Mouse (Mus musculus) left cerebral cortex, adult 2 months (tissue): ENCODE measurements around the gene Dock9. TPM values are rescaled to one million over a fixed set of nuclear protein-coding genes. Genes with fewer than 3 reads are reported as not detected.

ENCODE experiments used
- DNase-seq, 2 experiments: peaks; one replicate each; pipeline ENCODE4 v3.0.0; 2021 to 2022; ENCODE audit warnings: low spot score in 2 of 2, mixed read lengths in 1 of 2; ENCODE audit errors: extremely low spot score in 1 of 2
- H3K27ac ChIP-seq: fragments of 200-600 bp; 2 replicates; pipeline ENCODE4 v1.8.1; 2022
- H3K4me3 ChIP-seq: fragments of 200-600 bp; 2 replicates; pipeline ENCODE4 v1.8.1; 2022
- CTCF ChIP-seq: fragments of 200-600 bp; IDR thresholded peaks from 2 replicates; pipeline ENCODE4 v1.8.1; 2022; ENCODE audit warnings: antibody characterized with exemption, mild to moderate bottlenecking, moderate library complexity
- intact Hi-C: fragments of 180-260 bp; cut with DNase I; formaldehyde crosslinking; loops from one replicate; pipeline ENCODE4 v1.15.1; 2025
- total RNA-seq, 2 experiments: library from RNA; stranded (reverse); gene quantifications; 2 replicates each; pipeline ENCODE4 v1.2.3; 2021

Gene Dock9
- total RNA-seq, 2 experiments from 2014 or later: 87.1 to 91.6 TPM

GRCm38 (mm10) chr14:121604565-121604964 is 193.1 kb downstream of the Dock9 start:
- Histone ChIP-seq H3K4me3 (no peak overlapping the region), H3K27ac (no peak overlapping the region)
- no peak for TF ChIP-seq CTCF
- intact Hi-C loops: no loop called here
- DNase-seq: no peak

DNA sequence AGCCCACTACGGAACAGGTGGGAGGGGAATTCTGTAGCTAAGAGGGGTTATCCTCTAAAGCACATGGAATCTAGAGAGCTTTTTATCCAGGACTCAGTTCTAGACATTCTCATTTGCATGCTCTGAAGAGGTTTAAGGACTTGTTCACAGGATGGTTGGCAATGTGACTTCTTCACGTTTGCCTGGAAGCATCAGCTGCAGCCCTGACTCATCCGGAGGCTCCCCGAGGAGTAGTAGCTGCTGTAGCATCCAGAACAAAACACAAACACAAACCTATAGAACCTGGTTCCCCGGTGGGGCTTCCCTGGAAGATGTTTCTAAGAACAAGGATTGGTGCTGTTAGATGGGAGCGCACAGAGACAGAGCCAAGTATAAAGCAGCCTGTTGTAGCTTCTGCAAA is 195.0 kb downstream of the Dock9 start:
- intact Hi-C loops: no loop called here
- no peak for DNase-seq
- no peak overlapping the region for H3K4me3 ChIP-seq
- TF ChIP-seq CTCF: no peak
- H3K27ac ChIP-seq: no peak overlapping the region

- intact Hi-C loops: no loop called here
- no peak overlapping the region for H3K4me3 ChIP-seq
- DNase-seq: no peak
- no peak for TF ChIP-seq CTCF
- no peak overlapping the region for H3K27ac ChIP-seq
These were observed 197.1 kb downstream of the Dock9 start for GRCm38 (mm10) chr14:121600538-121600937.

DNA sequence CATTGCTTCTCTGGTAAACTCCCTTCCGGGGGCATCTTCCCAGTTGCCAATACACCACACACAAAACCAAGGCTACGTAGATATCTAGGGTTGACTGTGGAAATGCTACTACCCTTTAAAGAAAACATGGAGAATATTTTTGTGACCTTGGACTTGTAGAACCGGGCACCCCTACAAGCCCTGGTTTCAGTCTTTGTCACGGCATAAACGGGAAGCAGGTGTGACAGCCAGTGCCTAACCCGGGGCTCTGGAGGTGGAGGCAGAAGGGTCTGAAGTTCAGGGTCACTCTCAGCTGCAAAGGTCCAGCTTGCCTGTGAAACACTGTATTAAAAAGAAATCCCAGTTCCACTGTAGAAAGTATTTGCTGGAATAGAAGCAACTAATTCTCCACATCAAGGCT is 200.6 kb downstream of the Dock9 start:
- TF ChIP-seq CTCF: no peak
- peak overlapping the region; percentile 67; the same call in 1 of the 2 replicates for H3K27ac ChIP-seq
- intact Hi-C loops: loop anchor here (2.0 kb wide), 2 partner anchors 16 to 142 kb away; no protein-coding TSS in a partner anchor

DNA sequence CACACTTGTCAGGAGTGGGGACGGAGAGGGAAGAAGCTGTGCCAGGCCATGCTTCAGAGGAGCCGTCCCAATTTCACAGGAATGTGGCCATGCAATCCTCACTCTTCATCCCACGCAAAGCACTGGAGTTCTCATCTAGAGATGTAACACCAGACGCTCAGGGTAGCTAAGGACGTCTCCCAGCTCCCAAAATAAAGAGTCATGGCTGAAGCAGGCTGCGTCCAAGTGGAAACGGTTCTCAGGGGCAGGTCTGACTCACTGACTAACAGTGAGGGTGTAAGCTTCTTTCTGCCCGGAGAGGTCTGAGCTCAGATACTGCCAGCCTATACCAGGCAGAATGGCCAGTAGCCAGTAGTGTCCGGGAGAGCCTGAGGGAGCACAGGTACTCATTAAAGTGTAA is 201.0 kb downstream of the Dock9 start:
- DNase-seq: peak in 1 of 2 experiments; percentile 22
- TF ChIP-seq CTCF: no peak
- intact Hi-C loops: loop anchor here (2.0 kb wide), 2 partner anchors 16 to 142 kb away; no protein-coding TSS in a partner anchor
- Histone ChIP-seq H3K4me3 (no peak overlapping the region), H3K27ac (peak overlapping the region; percentile 67)

More for the DNA sequence above, 200.6 kb downstream of the Dock9 start:
- no peak for DNase-seq
- H3K4me3 ChIP-seq: no peak overlapping the region

DNA sequence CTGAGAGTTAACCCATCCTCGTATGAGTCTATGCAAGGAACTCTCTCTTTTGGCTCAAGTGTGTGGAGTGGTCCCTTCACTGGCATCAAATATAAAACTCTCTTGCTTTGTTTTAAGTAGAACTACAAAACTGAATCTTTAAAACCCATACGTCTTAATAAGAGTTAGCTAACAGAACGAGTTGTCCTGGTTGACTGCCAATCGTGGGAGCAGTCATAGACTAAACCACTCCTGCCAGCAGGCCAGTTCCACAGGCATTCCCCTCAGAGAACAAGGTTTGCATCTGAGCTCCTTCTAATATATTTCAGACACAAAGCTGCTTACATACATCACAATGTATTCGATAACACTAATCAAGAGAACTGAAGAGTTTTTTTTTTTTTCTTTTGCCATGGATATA is 203.0 kb downstream of the Dock9 start:
- no peak for TF ChIP-seq CTCF
- Histone ChIP-seq H3K27ac (0 out of 2 replicates have a peak overlapping the region, but pooled peaks have one; percentile 17), H3K4me3 (no peak overlapping the region)
- intact Hi-C loops: no loop called here
- DNase-seq: no peak

DNA sequence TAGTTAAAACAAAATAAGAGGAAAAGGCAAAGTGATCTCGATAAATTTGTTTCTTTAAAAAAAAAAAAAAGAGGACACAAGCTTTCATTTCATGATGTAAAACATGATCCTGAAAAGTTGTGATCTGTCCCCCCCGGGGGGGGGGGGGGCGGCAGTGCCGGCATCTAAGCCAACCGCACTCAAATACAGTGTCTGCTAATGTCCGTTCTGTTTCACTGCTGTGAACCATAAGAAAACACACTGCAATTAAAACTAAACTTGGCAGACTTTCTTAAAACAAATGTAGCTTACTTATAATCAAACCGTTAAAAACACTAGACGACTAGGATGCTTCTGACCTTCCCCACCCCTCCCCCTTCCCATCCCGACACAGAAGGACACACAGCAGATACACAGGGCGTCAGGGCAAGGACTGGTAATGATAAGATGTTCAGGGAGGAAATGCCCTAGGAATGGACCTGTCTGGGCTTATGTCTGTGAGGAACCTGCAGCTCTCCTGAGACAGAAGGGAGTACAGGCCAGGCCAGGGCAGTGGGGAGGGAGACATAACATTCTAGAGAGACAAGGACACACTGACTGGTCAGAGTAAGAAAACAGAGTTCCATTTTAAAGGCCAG is 204.2 kb downstream of the Dock9 start:
- intact Hi-C loops: no loop called here
- Histone ChIP-seq H3K27ac (no peak overlapping the region), H3K4me3 (no peak overlapping the region)
- no peak for TF ChIP-seq CTCF
- no peak for DNase-seq

GRCm38 (mm10) chr14:121592890-121593289 is 204.7 kb downstream of the Dock9 start:
- intact Hi-C loops: no loop called here
- no peak for DNase-seq
- Histone ChIP-seq H3K27ac (no peak overlapping the region), H3K4me3 (no peak overlapping the region)
- no peak for TF ChIP-seq CTCF

DNA sequence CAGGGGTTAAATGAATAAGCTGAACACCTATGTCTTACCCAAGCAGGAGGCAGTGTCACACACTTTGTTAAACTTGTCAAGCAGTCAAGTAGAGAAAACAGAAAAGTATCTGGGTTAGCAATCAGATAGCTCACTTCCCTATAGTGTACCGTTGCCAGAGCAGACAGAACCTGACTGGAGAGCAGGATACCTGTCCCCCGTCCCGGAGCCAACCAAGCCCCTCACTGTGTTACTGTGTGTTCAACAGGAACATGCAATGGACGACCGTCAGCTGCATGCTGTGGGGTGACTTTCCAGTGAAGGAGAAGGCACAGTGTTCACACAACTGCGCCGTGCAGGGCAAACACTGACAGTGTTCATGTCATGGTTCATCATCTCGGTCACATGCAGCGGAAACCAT is 205.3 kb downstream of the Dock9 start:
- intact Hi-C loops: no loop called here
- no peak for DNase-seq
- no peak for TF ChIP-seq CTCF
- Histone ChIP-seq H3K4me3 (no peak overlapping the region), H3K27ac (no peak overlapping the region)

- peak; percentile 59 to 79 for DNase-seq
- intact Hi-C loops: loop anchor here (5.0 kb wide), 1 partner anchor 333 kb away; no protein-coding TSS in a partner anchor
- H3K4me3 ChIP-seq: no peak overlapping the region
- peak; percentile 96 for TF ChIP-seq CTCF
- H3K27ac ChIP-seq: no peak overlapping the region; the same call in 1 of the 2 replicates
These were observed 208.4 kb downstream of the Dock9 start for GRCm38 (mm10) chr14:121589097-121589725.

DNA sequence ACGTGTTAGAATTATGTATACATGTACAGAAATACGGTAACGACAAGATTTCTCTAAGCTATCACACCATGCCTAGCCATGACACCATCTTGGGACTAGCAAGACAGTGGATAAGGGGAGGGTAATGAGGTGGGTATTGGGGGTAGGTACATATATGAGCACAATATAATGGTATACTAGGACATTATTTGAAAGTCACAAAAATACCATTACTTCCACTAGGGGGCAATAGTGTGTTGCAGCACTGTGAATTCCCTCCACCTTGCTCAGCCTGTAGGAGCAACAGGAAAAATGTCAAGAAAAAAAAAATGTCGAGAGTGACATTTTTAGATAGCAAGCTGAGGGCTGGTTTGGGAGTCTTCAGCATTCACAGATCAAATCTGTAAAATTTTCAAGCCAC is 209.2 kb downstream of the Dock9 start:
- intact Hi-C loops: loop anchor here (1.0 to 5.0 kb wide), 2 partner anchors 165 to 334 kb away; no protein-coding TSS in a partner anchor
- DNase-seq: no peak
- no peak overlapping the region for H3K4me3 ChIP-seq
- H3K27ac ChIP-seq: no peak overlapping the region
- peak; percentile 84 for TF ChIP-seq CTCF

DNA sequence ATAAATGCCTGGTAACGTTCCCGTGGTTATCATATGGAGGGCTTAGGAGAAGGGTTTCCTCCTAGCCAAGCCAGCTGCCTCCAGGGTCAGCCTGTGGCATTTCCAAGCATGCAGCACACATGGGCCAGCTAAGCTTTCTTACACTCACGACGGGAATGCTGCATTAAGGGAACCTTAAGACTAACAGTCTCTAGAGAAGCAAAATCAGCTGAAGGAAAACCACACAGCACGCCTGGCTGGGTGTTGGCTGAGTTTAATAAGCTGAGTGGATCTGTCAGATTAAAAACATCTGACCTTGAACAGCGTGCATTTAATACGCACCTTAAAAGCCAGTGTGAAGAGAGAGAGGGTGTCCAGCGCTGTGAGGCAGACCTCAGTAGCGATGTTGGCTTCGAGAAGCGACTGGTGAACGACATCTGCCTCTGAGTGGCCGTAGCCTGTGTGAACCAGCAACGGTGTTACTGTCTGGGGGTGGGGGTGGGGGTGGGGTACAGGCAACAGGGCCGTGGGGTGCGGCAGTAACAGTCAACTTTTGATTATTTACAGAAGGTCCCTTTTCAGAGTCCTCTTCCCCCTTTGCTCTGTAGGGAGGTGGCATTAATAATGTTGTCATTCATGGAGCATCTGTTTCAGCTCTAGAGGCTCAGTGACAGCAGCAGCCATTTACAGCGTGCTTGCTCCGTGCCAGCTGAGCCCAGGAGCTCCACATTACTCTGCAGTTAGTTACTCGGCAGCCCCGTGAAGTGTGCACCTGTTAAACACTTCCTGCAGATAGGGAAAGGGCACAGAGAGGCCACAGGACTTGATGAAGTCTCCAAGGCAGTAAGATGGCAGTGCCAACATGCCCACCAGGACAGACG is 211.5 kb downstream of the Dock9 start:
- H3K4me3 ChIP-seq: no peak overlapping the region
- intact Hi-C loops: loop anchor here (5.0 kb wide), 1 partner anchor 336 kb away; no protein-coding TSS in a partner anchor
- no peak for DNase-seq
- TF ChIP-seq CTCF: no peak
- no peak overlapping the region for H3K27ac ChIP-seq
